8 mouse cellular contexts compared by ENCODE assay signal in the genomic region with DNA sequence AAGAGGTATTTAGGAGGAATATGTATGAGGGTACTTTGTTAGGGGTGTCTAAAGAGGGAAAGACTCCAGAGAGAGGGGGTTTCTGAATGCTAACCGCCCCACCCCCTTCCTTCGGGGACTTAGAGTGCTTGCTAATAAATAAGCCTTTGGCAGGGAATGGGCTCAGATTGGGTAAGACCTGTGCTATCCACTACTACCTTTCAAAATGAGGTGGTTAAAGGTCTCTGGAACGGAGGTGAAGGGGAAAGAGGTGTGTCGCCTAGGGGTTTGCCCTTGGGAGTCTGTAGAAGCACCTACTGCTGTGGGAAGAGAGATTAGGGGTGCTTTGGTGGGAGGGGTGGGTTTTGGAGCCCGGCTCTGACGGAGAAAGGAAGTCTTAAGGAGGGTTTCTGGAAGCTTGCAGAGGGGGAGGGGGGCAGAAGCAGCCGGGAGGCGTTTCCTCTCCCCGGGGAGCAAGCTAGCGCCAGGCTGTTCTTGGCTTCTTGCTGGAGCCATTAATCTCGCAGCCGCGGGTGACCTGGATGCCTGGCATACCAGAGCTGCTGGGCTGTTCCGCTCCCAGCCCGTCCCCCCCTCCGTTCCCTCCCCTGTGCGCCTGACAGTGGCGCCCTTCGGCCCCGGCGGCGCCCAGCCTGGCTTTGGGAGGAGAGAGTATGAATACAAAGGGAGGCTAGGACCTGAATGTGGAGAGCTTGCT. TPM values are rescaled to one million over a fixed set of nuclear protein-coding genes. Genes with fewer than 3 reads are reported as not detected.
A peak's percentile ranks its signal among the peaks of the same experiment; 100 is the strongest.
DNase-seq lines count a peak whose midpoint lies in the region; ATAC-seq and TF ChIP-seq lines count a peak whose summit lies in the region.

No protein-coding gene starts in this region.

- peak; percentile 98 for TF ChIP-seq EP300 in ES-Bruce4 (IDR thresholded peaks at IDR 0.05; ENCODE audit: insufficient read depth, low read depth, low read length)
- peak; percentile 88 for TF ChIP-seq EP300 in lung, postnatal 0 days (IDR thresholded peaks at IDR 0.05)

- ATAC-seq in forebrain, embryonic 15.5 days (replicated peaks): peak; percentile 44
- ATAC-seq in lung, postnatal 0 days: peak; percentile 90

- WGBS in forebrain, embryonic 15.5 days: 6% methylated on average over 20 of the region's 22 CpGs
- 1% methylated on average over 18 of the region's 22 CpGs for WGBS in lung, postnatal 0 days

- no peak overlapping the region for H3K9ac ChIP-seq in ES-Bruce4 (ENCODE audit: low read depth, poor library complexity, severe bottlenecking)
- H3K9ac ChIP-seq in forebrain, embryonic 15.5 days (replicated peaks): peak overlapping the region; percentile 20
- no peak overlapping the region for H3K9ac ChIP-seq in lung, postnatal 0 days (replicated peaks; ENCODE audit: low read depth)

- H3K4me2 ChIP-seq in forebrain, embryonic 15.5 days (replicated peaks): peak overlapping the region; percentile 24
- H3K4me2 ChIP-seq in lung, postnatal 0 days (replicated peaks; ENCODE audit: low read depth, low read length): peak overlapping the region; percentile 12

- H3K36me3 ChIP-seq in ES-Bruce4 (ENCODE audit: control insufficient read depth, insufficient read depth, low read length, poor library complexity, severe bottlenecking): peaks cover 86% of the 10 kb centered on the region
- H3K36me3 ChIP-seq in forebrain, embryonic 15.5 days: peaks cover 82% of the 10 kb centered on the region
- H3K36me3 ChIP-seq in lung, postnatal 0 days (ENCODE audit: insufficient read depth, low read length): peaks cover 84% of the 10 kb centered on the region

- TF ChIP-seq CTCF in ES-Bruce4 (IDR thresholded peaks at IDR 0.05; ENCODE audit: low read depth, low read length): no peak
- TF ChIP-seq CTCF in layer of hippocampus, adult 2 months (conservative IDR thresholded peaks at IDR 0.05): peak; percentile 37
- TF ChIP-seq CTCF in lung, postnatal 0 days (IDR thresholded peaks at IDR 0.05): peak; percentile 61

- H3K27me3 ChIP-seq in ES-Bruce4 (ENCODE audit: control insufficient read depth, insufficient read depth, low read length, poor library complexity, severe bottlenecking): no peaks in the 10 kb centered on the region
- no peaks in the 10 kb centered on the region for H3K27me3 ChIP-seq in forebrain, embryonic 15.5 days
- H3K27me3 ChIP-seq in lung, postnatal 0 days (replicated peaks; ENCODE audit: insufficient read depth, low read length): no peaks in the 10 kb centered on the region

- H3K27ac ChIP-seq in ES-Bruce4 (ENCODE audit: insufficient read depth, low read length): peak overlapping the region; percentile 94
- H3K27ac ChIP-seq in brown adipose tissue, adult 24 weeks (replicated peaks; ENCODE audit: low read depth, low read length): peak overlapping the region; percentile 89
- H3K27ac ChIP-seq in forebrain, embryonic 15.5 days (replicated peaks): peak overlapping the region; percentile 56
- H3K27ac ChIP-seq in layer of hippocampus, adult 2 months: peak overlapping the region; percentile 89
- H3K27ac ChIP-seq in lung, postnatal 0 days (ENCODE audit: low read length): peak overlapping the region; percentile 79

- peak; percentile 92 to 93 for DNase-seq in heart, postnatal 10 days
- DNase-seq in layer of hippocampus, adult 2 months (ENCODE audit: low spot score in 2 of 2): peak; percentile 53 to 61
- peak; percentile 95 for DNase-seq in lung, postnatal 0 days (ENCODE audit: low spot score)
- peak; percentile 23 to 52 for DNase-seq in right cerebral cortex, adult 2 months (ENCODE audit: low spot score in 2 of 2)
- no peak for DNase-seq in spleen, adult 12 weeks (ENCODE audit: low spot score)

- peaks cover 25% of the 10 kb centered on the region for H3K4me1 ChIP-seq in ES-Bruce4 (ENCODE audit: control insufficient read depth, insufficient read depth, low read length)
- H3K4me1 ChIP-seq in brown adipose tissue, adult 24 weeks (ENCODE audit: control insufficient read depth, insufficient read depth, insufficient read length, low read length): peaks cover 57% of the 10 kb centered on the region
- H3K4me1 ChIP-seq in forebrain, embryonic 15.5 days: peaks cover 58% of the 10 kb centered on the region
- peaks cover 37% of the 10 kb centered on the region; the same call in 1 of the 2 replicates for H3K4me1 ChIP-seq in lung, postnatal 0 days (ENCODE audit: insufficient read depth, low read depth, low read length)

- H3K9me3 ChIP-seq in ES-Bruce4 (replicated peaks; ENCODE audit: control insufficient read depth, insufficient read depth, low read length, poor library complexity, severe bottlenecking): no peaks in the 10 kb centered on the region
- no peaks in the 10 kb centered on the region for H3K9me3 ChIP-seq in forebrain, embryonic 15.5 days
- H3K9me3 ChIP-seq in lung, postnatal 0 days (ENCODE audit: low read length): no peaks in the 10 kb centered on the region

- no peak for TF ChIP-seq POLR2A in ES-Bruce4 (IDR thresholded peaks at IDR 0.05; ENCODE audit: insufficient read depth, low read length)

- intact Hi-C loops in heart, postnatal 10 days (cut with DNase I): loop anchor here (2.0 kb wide), 1 partner anchor 53 kb away; no protein-coding TSS in a partner anchor

- H3K4me3 ChIP-seq in ES-Bruce4 (ENCODE audit: low read depth, low read length): no peak overlapping the region; the same call in 1 of the 2 replicates
- H3K4me3 ChIP-seq in brown adipose tissue, adult 24 weeks (ENCODE audit: insufficient read depth, low read depth, low read length): 0 out of 2 replicates have a peak overlapping the region, but pooled peaks have one; percentile 20
- 0 out of 2 replicates have a peak overlapping the region, but pooled peaks have one; percentile 2 for H3K4me3 ChIP-seq in forebrain, embryonic 15.5 days
- peak overlapping the region; percentile 8 for H3K4me3 ChIP-seq in layer of hippocampus, adult 2 months
- no peak overlapping the region for H3K4me3 ChIP-seq in lung, postnatal 0 days (ENCODE audit: low read depth, low read length)

RNA-seq across cellular contexts. Expression of a gene that starts 9.6 kb away (rescaled TPM):
- 227 and 231 TPM in 2 replicates for polyA plus RNA-seq in ES-Bruce4 (2011; ENCODE audit: insufficient read depth, insufficient read length, low read depth, missing spikeins)
- polyA plus RNA-seq in brown adipose tissue, adult 24 weeks (2012; ENCODE audit: insufficient read depth, insufficient read length, missing spikeins): 33.0 and 42.2 TPM in 2 replicates
- 65.9 and 69.9 TPM in 2 replicates for polyA plus RNA-seq in forebrain, embryonic 15.5 days (2015; fragmentation: Nextera tagmentation; extraction: Ambion mirVana)
- total RNA-seq in heart, postnatal 10 days (2021): 10 to 100 TPM; 79.2 to 90.2 TPM
- total RNA-seq in layer of hippocampus, adult 2 months (2021): 10 to 100 TPM; 16.0 to 18.1 TPM
- 50.3 and 56.3 TPM in 2 replicates for polyA plus RNA-seq in lung, postnatal 0 days (2015; fragmentation: Nextera tagmentation; extraction: Ambion mirVana)

Comparison
In these comparisons a context has a peak if more than half of its experiments do, and no peak if none do; other contexts are left out.
1. H3K4me3 ChIP-seq: peak in brown adipose tissue, adult 24 weeks (single experiment), forebrain, embryonic 15.5 days (single experiment) and layer of hippocampus, adult 2 months (single experiment); none in ES-Bruce4 (single experiment) and lung, postnatal 0 days (single experiment).
2. Peak in every context shown above with its lines, with median percentiles within 50 percentile points of each other: H3K27ac ChIP-seq.